Mouse (Mus musculus) CH12F3 (cell line): ENCODE results near the gene Il11ra1.
"Not testable (repeated sequence)": the region's sequence is repeated elsewhere in the genome, so short reads cannot be mapped to it uniquely, and the experiment has no call there.

Source experiments
- in situ Hi-C: fragments of 300-500 bp; cut with MboI; formaldehyde crosslinking; loops from 2 replicates; pipeline ENCODE4 v1.14.3; 2020; ENCODE audit warnings: low sequenced_read_pairs

Gene Il11ra1

DNA sequence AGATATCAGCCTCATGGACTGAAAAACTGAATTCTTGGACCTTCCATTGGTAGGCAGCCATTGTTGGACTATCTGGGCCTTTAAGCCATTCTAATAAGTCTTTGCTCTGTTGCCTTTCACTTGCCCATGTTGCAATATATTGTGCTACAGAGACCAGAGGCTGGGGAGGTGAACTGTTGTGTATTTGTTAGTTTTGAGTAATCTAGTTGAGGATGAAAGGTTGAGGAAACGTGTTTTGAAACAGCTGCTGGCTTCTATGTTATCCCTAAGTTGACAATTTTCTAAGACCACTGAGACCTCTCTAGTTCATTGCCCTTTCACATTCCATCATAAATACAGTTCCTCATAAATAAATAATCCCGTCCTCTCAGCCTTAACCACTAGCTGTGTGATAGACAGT is 44.3 kb downstream of the Il11ra1 start:
- in situ Hi-C loops: no loop called here

DNA sequence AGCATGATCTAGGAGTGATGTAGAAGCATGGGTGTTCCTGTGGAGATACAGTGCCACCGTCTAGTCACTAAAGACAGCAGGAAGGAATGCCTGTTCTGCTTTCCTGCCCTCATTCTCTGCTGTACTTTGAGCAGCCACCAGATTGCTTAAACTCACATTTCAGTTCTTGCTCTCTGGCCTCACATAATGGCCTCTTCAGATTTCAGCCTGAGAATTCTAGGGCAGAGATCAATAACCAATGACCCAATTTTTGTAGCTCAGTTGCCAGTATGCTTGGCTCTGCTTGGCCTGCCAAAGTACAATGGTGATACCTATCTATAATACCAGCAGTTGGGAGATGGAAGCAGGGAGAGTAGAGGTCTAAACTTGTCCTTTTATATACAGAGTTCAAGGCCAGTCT is 45.2 kb downstream of the Il11ra1 start:
- in situ Hi-C loops: no loop called here

DNA sequence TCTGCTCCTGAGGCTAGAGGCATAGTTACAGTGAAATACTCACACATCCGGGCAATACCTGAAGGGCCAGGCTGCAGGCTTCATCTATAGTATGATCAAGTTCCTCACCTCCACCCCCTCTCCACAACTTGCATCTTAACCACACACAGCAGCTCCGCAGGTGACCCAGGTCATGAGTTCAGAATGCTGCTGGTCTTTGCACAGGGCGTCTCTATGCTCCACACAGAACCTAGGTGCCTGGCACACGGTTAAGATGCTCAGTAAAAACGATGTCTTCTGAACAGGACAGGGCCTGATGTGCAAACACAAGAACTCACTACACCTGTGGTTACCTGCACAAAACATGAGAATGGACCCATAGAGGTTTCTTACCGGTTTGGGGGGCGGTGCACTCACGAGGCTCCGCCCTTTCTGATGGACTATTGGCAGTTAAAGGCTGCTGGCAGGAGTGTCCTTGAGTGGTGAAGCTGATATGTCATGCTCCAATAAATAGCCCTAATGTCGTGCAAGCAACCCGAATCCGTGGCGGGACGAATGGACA is 55.1 kb downstream of the Il11ra1 start, which contains the start of gene Galt:
Galt (plus strand) TSS at position 432 of the 541 bp plus-strand sequence.
- in situ Hi-C loops: no loop called here

DNA sequence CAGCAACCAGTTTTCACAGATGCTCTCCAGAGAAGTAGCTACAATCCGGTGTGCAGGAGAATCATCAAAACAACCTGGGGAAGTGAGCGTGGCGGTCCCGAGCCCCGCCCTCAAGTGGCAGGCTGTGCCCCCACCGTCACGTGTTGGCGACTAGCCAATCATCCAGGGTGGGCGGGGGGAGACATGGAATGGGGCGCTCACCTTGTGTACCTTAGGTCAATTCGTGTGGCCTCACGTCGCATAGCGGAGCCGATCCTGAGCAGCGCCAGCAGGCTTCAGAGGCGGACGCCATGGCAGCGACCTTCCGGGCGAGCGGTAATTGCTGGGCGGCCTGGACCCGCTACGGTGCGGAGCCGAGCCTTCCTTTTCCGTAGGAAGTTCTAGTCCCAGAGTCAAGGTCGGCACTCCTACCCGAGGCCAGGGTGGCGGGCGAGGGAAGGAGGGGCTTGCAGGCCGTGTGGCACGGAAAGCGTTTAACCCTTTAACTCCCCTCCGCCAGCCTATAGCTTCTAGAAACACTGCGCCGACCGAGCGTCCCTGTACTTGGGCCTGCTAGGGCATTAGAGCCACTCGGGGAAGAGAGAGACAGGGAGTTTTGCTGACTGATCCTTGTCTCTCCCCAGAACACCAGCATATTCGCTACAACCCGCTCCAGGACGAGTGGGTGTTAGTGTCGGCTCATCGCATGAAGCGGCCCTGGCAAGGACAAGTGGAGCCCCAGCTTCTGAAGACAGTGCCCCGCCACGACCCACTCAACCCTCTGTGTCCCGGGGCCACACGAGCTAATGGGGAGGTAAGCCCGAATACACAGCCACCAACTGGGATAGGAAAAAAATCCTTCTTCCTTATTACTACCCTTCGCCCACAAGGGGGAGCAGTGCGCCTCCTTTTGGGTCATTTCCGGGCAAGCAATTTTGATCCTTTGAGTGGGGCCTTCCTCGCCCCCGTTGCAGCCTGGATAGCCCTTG is 55.8 kb downstream of the Il11ra1 start, which contains the start of gene Sigmar1:
Sigmar1 (minus strand) TSS at position 820 of the 968 bp plus-strand sequence.
- in situ Hi-C loops: no loop called here

DNA sequence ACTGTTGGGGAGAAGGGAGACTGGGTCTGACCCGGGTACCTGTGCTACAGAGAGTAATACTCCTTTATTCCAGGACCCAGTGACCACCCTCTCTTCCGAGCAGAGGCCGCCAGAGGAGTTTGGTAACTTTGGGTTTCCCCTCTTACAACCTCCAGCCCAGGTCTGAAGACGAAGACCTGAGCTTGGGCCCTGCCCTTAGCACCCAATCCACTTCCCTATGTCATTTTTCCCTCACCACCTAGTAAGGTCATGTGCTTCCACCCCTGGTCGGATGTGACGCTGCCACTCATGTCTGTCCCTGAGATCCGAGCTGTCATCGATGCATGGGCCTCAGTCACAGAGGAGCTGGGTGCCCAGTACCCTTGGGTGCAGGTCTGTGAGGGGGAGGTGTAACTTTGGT is 56.7 kb downstream of the Il11ra1 start:
- in situ Hi-C loops: no loop called here

DNA sequence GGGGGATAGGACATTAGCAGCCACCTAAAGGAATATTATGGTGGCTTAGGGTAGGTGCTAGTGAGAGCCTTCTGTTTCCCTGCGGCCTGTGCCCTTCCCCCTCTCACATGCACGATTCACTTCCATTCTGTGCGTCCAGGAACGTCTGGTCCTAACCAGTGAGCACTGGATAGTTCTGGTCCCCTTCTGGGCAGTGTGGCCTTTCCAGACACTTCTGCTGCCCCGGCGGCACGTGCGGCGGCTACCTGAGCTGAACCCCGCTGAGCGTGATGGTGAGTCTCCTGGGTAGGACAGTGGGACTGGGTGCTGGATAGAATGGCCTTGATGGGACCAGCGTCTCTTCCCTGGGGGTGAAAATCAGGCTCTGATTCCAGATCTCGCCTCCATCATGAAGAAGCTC is 57.5 kb downstream of the Il11ra1 start:
- in situ Hi-C loops: no loop called here

DNA sequence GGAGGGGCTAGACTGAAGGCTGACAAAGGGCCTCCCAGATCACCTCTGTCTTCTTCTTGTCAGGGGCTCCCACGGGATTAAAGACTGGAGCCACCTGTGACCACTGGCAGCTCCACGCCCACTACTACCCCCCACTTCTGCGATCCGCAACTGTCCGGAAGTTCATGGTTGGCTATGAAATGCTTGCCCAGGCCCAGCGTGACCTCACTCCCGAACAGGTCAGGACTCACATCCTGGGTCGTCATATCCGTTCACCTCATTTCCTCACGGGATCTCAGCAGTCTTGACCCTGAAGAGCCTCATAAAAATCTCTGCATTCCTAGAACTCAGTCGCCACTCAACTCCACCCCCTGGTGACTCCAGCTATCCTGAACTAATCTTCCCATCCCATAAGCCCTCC is 58.2 kb downstream of the Il11ra1 start:
- in situ Hi-C loops: no loop called here

DNA sequence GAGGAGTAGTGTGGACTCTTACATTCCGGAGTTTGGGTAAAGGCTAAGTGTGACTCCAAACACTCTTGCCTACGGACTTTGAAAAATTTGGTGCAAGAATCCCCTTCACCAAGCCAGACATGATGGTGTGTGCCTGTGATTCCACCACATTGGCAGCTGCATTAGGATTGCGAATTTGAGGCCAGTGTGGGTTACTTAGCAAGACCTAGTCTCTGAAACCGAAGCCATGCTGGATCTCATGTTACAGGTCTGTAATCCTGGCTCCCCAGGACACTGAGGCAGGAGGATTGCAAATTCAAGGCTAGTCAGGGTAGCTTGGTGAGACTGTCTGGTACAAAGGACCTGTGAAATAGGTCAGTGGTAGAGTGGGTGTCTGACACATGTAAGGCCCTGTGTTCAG is 58.9 kb downstream of the Il11ra1 start:
- in situ Hi-C loops: no loop called here

DNA sequence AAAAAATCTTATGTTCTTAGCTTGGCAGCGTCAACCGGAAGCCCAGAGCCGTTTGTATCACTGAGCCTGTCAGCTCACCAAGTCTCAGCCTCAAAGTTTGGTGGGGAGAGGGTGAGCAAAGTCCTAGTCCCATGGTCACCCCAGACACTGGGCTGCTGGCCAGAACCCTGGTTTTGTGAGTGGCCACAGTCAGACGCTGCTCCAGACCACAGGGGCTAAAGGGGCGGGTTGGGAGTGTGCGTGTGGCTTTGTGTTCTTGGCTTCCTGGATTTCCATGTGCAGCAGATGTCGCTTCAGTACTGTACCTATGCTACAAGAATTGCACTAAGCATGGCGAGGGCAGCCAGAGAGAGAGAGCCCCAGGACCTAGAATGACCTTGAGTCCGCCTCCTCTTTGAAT is 59.4 kb downstream of the Il11ra1 start:
- in situ Hi-C loops: no loop called here

DNA sequence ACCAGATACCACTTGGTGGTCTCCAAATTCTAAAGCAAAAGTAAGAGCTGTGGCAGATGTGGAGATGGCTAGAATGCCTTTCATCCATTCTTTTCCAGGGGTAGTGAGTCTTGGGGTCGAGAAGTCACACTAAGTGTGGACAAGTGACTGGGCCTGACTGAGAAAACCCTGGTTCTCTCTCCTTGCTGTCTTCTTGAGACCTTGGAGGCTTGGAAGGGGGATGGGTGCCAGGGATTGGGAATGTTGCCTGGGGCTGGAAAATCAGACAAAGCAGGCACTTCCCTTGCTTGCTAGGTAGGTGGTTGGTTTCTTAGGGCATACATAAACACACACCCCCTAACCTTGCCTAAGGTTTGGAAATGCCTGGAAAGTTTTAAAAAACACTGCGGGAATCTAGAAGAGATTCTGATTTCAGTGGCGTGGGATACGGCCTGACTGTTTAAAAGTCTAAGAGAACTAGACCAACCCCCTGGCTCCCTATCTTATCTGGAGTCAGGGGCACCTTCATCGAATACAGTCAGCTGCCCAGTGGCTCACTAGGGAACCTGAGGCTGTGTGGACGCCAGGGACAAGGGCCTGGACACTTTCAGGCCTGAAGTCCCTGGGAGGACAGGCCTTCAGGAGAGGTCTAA is 60.0 kb downstream of the Il11ra1 start:
- in situ Hi-C loops: no loop called here

DNA sequence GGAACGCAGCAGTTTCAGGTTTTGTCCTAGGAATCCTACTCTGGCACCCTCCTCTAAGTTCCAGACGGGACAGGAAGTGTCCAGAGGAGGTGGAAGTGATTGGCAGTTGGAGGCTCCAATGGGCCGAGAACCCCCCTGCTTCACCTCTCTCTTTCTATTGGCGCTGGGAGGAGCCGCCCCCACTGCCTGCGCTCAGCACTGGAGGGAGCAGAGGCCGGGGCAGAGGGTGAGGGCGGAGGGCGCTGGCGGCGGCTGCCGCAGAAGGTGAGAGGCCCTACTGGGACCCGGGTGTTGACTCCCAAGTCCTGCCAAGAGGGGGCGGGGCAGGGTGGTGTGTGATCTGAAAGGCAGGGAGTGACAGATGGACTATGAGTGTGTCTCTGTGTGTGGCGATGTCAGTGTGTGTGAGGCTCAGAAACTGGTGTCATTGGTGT is 60.5 kb downstream of the Il11ra1 start:
- in situ Hi-C loops: no loop called here

DNA sequence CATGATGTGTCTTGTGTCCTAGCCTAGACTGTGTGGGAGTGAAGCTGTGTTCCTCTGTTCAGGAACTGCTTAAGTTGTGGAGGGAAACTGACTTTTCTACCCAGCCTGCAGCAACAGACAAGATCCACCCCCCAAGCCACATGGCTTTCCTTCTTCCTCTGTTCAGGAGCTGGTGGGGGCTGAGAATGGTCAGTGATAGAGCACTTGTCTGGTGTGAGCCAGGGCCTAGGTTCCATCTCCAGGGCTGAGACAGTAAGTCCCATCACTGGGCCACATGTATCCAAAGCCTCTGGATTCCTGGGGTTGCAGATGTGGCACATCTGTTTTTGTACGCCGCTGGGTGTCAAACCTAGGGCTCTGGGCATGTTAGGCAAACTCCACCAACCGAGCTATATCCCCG is 61.1 kb downstream of the Il11ra1 start:
- in situ Hi-C loops: no loop called here

DNA sequence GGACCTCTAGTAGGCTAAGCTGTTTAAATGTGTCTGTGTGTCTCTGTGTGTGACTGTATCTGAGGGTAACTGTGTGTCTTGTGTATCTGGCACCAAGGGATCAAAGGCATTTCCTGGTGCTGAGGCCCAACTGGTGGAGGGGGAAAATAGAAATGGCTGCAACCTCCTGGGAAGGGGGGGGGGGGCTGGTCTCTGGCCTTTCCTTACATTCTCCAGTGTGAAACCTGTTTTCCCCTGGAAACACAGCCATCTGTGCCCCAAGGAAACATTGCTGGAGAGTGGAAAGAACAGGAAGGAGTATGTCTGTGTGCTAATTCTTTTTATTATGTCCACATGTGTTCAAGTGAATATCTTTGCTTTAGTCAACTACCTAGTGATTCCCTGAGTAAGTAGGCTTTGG is 61.9 kb downstream of the Il11ra1 start:
- in situ Hi-C loops: no loop called here

DNA sequence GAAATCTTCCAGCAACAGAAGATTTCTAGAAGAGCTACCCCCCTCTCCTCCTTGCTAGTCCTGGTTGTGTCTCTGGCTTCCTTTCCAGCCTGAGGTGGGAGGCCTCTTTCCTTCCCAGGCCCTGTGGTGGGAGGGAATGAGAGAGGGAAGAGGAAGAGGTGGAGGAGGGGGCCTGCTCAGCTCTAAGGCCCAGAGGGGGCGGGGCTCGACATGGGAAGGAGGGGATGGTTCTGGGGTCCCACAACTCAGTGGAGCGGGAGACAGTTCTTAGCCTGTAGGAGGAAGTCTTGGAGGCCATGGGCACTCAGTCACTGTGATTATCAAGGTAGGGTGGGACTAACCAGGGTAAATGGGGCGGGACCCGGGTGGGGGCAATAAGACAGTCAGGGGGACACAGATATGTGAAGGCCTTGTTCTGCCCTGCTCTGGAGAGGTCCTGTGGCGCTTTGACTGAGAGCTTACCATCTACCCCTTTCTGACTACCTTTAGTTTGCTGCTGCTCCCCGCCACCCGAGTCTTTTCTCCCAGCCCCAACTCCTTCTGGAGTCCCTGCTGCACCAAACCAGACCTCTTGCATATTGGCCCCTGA is 62.4 kb downstream of the Il11ra1 start:
- in situ Hi-C loops: no loop called here

DNA sequence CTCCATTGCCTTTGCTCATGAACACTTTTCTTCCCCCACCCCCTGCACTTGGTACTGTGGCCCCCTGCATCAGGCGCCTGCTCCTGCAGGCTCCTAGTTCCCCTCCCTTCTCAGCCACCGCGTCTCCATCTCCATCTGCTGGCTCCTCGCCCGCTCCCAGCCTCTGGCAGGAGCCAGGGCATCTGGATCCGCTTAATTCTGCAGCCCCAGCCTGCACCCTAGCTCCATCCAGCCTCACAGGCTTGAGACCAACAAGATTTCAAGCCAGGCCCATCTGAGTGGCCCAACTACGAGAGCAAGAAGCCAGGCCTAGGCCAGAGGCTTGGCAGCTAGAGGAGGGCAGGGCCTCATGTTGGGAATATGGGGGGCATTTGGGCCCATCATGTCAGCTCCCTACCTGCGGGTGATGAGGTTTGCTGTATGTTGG is 62.9 kb downstream of the Il11ra1 start:
- in situ Hi-C loops: not testable (repeated sequence)

DNA sequence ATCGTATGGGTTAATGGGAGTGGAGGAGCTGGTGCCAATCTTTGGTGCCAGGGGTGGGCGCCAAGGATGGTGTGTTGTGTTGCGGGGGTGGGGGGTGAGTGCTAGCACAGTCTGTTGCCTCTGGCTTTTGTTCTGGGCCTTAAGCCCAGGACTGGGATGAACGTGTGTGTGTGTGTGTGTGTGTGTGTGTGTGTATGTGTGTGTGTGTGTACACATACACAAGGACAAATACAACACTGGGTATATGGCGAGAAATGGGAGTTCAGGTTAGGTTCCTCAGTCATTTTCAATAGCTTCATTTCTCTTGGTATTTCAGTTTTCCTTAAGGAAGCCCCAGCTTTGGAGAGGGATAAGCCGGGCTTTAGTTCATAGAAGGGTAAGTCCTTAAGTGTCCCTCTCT is 63.4 kb downstream of the Il11ra1 start:
- in situ Hi-C loops: not testable (repeated sequence)

DNA sequence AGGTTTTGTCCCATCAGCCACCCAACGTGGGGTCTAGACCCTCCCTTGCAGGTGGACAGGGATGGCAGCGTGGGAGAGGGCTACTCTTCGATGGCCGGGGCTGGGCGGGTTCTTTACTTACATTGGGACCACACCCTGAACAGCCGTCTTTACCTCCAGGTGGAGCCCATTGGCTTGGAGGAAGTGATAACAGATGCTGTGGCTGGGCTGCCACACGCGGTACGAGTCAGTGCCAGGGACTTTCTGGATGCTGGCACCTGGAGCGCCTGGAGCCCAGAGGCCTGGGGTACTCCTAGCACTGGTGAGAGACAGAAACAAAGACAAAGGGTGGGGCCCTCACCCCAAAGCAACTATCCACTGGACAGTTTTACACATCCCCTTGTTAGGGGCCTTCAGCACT is 67.5 kb downstream of the Il11ra1 start:
- in situ Hi-C loops: not testable (repeated sequence)

DNA sequence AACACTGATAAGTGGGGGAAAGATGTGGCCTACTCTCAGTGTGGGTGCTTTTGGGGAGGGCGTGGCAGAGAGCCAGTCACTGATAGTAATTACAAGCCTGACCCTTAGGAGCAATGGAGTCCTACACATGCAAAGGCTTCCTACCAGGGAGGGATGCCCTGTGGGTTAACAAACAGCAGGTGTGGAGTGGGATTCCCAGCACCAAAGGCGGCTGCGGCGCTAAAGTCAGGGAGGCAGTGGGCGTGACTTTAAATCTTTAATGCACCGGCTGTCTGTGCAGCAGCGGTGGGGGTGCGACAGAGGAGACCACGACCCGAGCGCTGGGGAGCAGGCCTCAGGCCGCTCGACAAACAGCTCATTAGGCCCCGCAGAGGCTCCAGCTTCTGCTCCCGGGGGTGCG is 73.2 kb downstream of the Il11ra1 start:
- in situ Hi-C loops: not testable (repeated sequence)

DNA sequence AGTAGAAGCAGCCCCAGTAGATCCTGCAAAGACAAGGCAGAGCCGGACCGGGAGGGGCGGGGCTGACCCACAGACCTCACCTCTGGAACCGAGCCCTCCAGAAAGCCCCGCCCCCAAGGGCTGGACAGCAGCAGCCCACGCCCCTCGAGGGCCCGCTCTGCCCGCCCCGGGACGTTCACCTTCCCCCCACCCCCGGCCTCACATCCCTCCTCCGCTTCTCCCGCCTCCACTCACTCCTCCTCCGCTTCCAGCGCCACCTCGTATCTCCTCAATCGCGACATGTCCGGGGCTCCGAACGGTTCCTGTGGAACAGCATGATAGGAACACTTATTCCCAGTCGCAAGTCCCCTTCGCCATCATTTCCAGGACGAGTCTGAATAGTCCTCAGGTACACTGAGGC is 73.7 kb downstream of the Il11ra1 start:
- in situ Hi-C loops: not testable (repeated sequence)

DNA sequence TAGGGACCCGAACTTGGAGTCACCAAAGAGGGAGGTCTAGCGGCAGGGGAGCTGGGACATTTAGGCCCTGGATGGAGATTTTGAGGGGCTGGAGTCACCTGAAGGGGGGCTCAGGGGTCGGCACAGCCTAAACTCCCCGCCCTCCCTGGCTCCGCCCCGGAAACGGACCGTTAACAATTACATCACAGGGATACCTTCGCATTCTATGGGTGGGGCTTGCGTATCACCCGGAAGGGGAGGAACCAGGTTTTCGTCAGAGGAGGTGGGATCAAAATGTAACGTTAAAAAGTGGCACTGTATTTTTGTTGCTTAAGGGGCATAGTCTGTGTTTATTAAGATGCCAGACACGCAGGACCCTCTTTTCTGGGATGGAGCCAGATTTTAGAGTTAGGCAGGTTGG is 74.2 kb downstream of the Il11ra1 start, which contains the start of gene Ccl27a:
Ccl27a (minus strand) TSS at position 246 of the 400 bp plus-strand sequence.
- in situ Hi-C loops: not testable (repeated sequence)

DNA sequence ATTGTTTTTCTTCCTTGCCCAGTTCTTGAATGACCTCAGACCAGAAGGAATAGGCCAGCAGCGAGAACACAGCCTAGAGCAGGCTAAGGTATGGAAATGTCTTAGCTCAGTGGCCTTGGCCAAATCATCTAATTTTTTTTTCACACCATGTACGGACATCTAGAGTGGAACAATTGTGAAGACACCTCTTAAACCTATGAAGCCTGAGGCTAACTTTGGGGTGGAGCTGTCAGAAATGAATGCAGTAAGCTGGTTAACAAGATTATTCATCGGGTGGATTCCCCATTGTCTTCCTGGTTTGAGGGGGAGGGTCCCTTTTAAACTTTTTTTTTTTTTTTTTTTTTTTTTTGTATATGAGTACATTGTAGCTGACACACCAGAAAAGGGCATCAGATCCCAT is 74.7 kb downstream of the Il11ra1 start:
- in situ Hi-C loops: not testable (repeated sequence)
